In genomic region chr12:79172019-79172941, GRCm38 (mm10) we compare ENCODE assay signal across 8 mouse cellular contexts. TPM values are rescaled to one million over a fixed set of nuclear protein-coding genes. Genes with fewer than 3 reads are reported as not detected.
DNase-seq lines count a peak whose midpoint lies in the region; ATAC-seq lines count a peak whose summit lies in the region.

Gene Vti1b (minus strand): TSS chr12:79172667.

- H3K9ac ChIP-seq in heart, embryonic 13.5 days = peak within 1 kb of the TSS; percentile 86
- peak within 1 kb of the TSS; percentile 89 for H3K9ac ChIP-seq in liver, embryonic 12.5 days
- H3K9ac ChIP-seq in stomach, embryonic 15.5 days = peak within 1 kb of the TSS; percentile 70

- peaks cover 32% of the 10 kb centered on the region for H3K36me3 ChIP-seq in heart, embryonic 13.5 days
- peaks cover 35% of the 10 kb centered on the region for H3K36me3 ChIP-seq in liver, embryonic 12.5 days
- peaks cover 8% of the 10 kb centered on the region; the same call in 1 of the 2 replicates for H3K36me3 ChIP-seq in stomach, embryonic 15.5 days

- H3K4me2 ChIP-seq in heart, embryonic 13.5 days = peak within 1 kb of the TSS; percentile 67
- peak within 1 kb of the TSS; percentile 81 for H3K4me2 ChIP-seq in liver, embryonic 12.5 days
- peak within 1 kb of the TSS; percentile 62 for H3K4me2 ChIP-seq in stomach, embryonic 15.5 days

- H3K9me3 ChIP-seq in heart, embryonic 13.5 days = no peaks in the 10 kb centered on the region
- H3K9me3 ChIP-seq in liver, embryonic 12.5 days (replicated peaks) = no peaks in the 10 kb centered on the region
- H3K9me3 ChIP-seq in stomach, embryonic 15.5 days = no peaks in the 10 kb centered on the region

- H3K4me3 ChIP-seq in heart, embryonic 13.5 days = peak within 1 kb of the TSS; percentile 77
- H3K4me3 ChIP-seq in liver, embryonic 12.5 days = peak within 1 kb of the TSS; percentile 94
- H3K4me3 ChIP-seq in stomach, embryonic 15.5 days (replicated peaks) = peak within 1 kb of the TSS; percentile 81

- H3K27me3 ChIP-seq in heart, embryonic 13.5 days (replicated peaks) = no peaks in the 10 kb centered on the region
- no peaks in the 10 kb centered on the region for H3K27me3 ChIP-seq in liver, embryonic 12.5 days (replicated peaks)
- H3K27me3 ChIP-seq in stomach, embryonic 15.5 days (replicated peaks) = no peaks in the 10 kb centered on the region

- H3K4me1 ChIP-seq in heart, embryonic 13.5 days = peaks cover 14% of the 10 kb centered on the region
- H3K4me1 ChIP-seq in liver, embryonic 12.5 days = peaks cover 26% of the 10 kb centered on the region
- peaks cover 2% of the 10 kb centered on the region; the same call in 1 of the 2 replicates for H3K4me1 ChIP-seq in stomach, embryonic 15.5 days

- under 1% methylated on average over 73 of the region's 73 CpGs for WGBS in heart, embryonic 13.5 days
- WGBS in liver, embryonic 12.5 days (ENCODE audit: insufficient replicate concordance) = under 1% methylated on average over 73 of the region's 73 CpGs
- WGBS in stomach, embryonic 15.5 days = under 1% methylated on average over 72 of the region's 73 CpGs

- H3K27ac ChIP-seq in heart, embryonic 13.5 days (replicated peaks) = peak within 1 kb of the TSS; percentile 90
- H3K27ac ChIP-seq in liver, embryonic 12.5 days = peak within 1 kb of the TSS; percentile 89
- H3K27ac ChIP-seq in stomach, embryonic 15.5 days = peak within 1 kb of the TSS; percentile 93

- ATAC-seq in erythroid progenitor cell, adult 5-6 weeks (replicated peaks; ENCODE audit: low FRiP score, poor library complexity, severe bottlenecking) = peak; percentile 96
- peak; percentile 94 for ATAC-seq in heart, embryonic 13.5 days (ENCODE audit: extremely low read depth, insufficient number of reproducible peaks, low FRiP score, low TSS enrichment)
- peak; percentile 97 for ATAC-seq in liver, embryonic 12.5 days
- ATAC-seq in stomach, embryonic 15.5 days (ENCODE audit: insufficient read depth, low FRiP score, low read depth) = peak; percentile 96

- DNase-seq in CD4-positive helper T cell, adult 2 months (ENCODE audit: low read depth, low spot score) = peak; percentile 94
- peak; percentile 78 for DNase-seq in brain, embryonic 18.5 days (ENCODE audit: low read depth, low spot score)
- DNase-seq in kidney, postnatal 10 days = peak; percentile 92
- DNase-seq in natural killer cell, adult 2 months (ENCODE audit: low spot score in 2 of 2) = peak; percentile 93 to 94

RNA-seq across cellular contexts. Expression of gene Vti1b, which starts in this region (rescaled TPM):
- 7.1 and 13.7 TPM in 2 replicates for total RNA-seq in erythroid progenitor cell, adult 5-6 weeks (2015; ENCODE audit: low replicate concordance)
- total RNA-seq in erythroid progenitor cell, adult 5-6 weeks (2017; ENCODE audit: low replicate concordance) = 26.6 and 61.4 TPM in 2 replicates
- polyA plus RNA-seq in heart, embryonic 13.5 days (2015; fragmentation: Nextera tagmentation; extraction: Ambion mirVana) = 92.9 and 105 TPM in 2 replicates
- polyA plus RNA-seq in liver, embryonic 12.5 days (2016; fragmentation: Nextera tagmentation; extraction: Ambion mirVana) = 48.0 and 52.3 TPM in 2 replicates
- 105 and 107 TPM in 2 replicates for polyA plus RNA-seq in stomach, embryonic 15.5 days (2015; fragmentation: Nextera tagmentation; extraction: Ambion mirVana)

Comparison
In these comparisons a context has a peak if more than half of its experiments do, and no peak if none do; other contexts are left out.
1. Peak in every context shown above with its lines: DNase-seq, ATAC-seq, H3K4me3 ChIP-seq and H3K27ac ChIP-seq.